Mouse (Mus musculus) c-Kit-positive CD71-negative TER-119-negative erythroid progenitor cells, embryonic 14.5 days (primary cell): Measurements from ENCODE around the gene Ushbp1.

Source experiments
- DNase-seq: peaks from one replicate; pipeline ENCODE4 v3.0.0-alpha.2; 2013; ENCODE audit warnings: low read depth

The Ushbp1 gene

GRCm38 (mm10) chr8:71392871-71393270 is 2.7 kb downstream of the Ushbp1 start:
- DNase-seq = no peak

DNA sequence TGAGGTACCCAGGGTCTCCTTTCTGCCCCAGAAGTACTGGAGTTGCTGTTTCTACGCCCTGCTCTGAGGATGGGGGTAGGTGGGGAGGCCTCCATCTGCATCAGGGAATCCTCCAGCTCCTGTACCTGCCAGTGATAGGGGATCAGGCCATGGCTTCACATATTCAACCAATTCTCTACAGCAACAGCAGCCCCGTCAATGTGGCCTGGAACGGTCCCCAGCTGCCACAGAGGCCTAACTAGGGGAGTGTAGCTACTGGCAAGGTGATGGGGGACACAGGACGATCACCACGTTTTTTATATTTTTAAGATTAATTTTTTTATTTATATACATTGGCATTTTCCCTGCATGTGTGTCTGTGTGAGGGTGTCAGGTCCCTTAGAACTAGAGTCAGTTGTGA is 3.2 kb downstream of the Ushbp1 start:
- DNase-seq = no peak

DNA sequence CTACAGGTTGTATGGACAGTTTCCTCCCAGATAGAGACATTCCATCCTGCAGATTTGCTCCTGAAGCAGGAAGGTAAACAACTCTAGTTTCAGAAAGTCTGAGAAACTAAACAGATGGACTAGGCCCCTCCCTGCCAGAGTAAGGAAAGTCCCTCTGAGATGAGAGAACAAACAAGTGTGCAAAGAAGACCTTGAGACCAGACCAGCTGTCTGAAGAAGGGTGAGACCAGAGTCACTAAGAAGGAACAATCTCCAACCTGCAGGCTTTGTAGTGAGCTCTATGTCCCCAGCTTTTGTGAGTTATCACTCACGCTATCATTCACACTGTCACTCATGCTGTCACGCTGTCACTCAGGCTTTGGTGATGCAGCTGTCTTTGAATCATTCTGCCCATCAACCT is 3.9 kb downstream of the Ushbp1 start:
- no peak for DNase-seq

DNA sequence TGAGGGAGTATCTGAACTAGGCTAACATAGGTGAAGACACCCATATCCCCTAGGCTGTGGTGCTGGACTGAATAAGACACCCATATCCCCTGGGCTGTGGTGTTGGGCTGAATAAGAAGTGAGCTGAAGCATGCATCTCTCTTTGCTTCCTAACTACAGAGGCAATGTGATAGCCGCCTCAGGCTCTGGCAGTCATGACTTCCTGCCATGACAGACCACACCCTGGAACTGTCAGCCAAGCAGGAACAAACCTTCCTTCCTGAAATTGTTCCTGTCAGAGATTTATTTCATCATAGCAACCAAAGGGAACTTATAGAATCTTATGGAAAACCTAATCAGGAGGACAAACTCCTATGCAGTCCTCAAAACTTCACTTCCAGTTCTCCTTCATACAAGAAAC is 7.3 kb downstream of the Ushbp1 start:
- no peak for DNase-seq

DNA sequence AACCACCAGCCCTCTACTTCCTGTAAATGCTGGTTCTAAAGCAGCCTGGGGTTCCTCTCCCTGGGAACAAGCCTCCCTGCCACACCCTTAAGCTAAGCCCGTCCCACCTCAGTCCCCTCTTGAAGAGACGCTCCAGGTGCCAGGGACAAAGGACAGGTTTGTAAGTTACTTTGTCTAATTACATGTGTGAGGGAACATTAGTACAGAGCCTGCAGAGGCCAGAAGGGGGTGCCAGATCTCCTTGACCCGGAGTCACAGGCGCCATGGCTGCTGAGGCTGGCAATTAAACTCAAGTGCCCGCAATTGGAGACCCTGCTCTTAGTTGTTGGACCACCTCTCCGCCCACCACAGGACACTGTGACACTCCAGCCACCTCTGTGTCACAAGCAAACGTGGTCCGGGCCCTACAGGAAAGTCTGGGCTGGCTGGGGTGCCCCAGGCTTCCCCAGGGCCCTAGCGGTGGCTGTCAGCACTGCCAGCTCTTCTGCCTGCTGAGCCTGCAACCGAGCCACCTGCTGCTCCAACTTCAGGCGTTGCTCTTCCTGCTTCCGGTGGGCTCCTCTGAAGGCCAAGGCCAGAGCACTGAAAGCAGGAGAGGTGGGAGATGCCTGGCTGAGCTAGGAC is 10.3 kb downstream of the Ushbp1 start:
- DNase-seq = no peak

DNA sequence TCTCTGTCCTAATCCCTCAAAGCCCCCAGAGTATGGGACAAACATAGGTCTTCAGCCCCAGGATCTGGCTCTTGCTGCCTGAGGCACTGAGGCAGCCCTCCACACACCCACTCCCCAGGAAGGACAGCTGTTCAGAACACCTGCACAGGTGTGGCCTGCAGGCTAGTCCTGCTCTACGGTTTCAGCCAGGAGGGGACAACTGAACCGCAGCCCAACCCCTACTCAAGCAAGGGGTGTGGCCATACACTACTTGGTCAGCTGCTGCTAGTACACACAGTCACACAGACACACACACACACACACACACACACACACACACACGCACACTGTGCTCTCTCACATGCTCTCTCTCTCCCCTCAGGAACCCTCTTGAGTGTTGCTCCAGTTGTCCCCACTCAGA is 11.7 kb downstream of the Ushbp1 start:
- no peak for DNase-seq

DNA sequence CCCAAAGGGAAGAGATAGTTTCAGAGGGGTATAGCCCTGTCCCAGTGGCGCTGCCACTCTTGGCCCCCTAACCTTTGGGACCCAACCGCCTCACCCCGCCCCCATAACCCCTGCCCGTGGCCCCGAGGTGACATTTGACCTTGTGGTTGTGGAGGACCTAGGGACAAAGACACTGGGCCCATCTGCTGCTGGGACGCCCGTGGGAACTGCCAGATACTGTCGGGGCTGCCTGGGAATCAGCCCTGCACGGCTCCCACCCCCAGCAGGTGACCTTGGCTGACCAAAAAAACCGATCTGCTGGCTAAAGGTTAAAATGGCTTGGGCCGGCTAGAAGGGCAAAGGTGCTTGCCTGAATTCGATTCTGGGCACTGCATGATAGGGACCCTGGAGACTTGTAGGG is 12.2 kb downstream of the Ushbp1 start:
- DNase-seq = no peak

- DNase-seq = no peak
Observed at GRCm38 (mm10) chr8:71381971-71382961, 13.3 kb downstream of the Ushbp1 start.

- no peak for DNase-seq
Observed at GRCm38 (mm10) chr8:71381421-71381970, 14.1 kb downstream of the Ushbp1 start, which contains the start of gene Nr2f6. Gene Nr2f6 (minus strand): TSS chr8:71381960.

- DNase-seq = no peak
Observed at GRCm38 (mm10) chr8:71380178-71381171, 15.1 kb downstream of the Ushbp1 start.

GRCm38 (mm10) chr8:71379512-71380075 is 16.0 kb downstream of the Ushbp1 start:
- no peak for DNase-seq

GRCm38 (mm10) chr8:71379008-71379407 is 16.6 kb downstream of the Ushbp1 start:
- DNase-seq = no peak

GRCm38 (mm10) chr8:71376423-71377030 is 19.1 kb downstream of the Ushbp1 start:
- no peak for DNase-seq

DNA sequence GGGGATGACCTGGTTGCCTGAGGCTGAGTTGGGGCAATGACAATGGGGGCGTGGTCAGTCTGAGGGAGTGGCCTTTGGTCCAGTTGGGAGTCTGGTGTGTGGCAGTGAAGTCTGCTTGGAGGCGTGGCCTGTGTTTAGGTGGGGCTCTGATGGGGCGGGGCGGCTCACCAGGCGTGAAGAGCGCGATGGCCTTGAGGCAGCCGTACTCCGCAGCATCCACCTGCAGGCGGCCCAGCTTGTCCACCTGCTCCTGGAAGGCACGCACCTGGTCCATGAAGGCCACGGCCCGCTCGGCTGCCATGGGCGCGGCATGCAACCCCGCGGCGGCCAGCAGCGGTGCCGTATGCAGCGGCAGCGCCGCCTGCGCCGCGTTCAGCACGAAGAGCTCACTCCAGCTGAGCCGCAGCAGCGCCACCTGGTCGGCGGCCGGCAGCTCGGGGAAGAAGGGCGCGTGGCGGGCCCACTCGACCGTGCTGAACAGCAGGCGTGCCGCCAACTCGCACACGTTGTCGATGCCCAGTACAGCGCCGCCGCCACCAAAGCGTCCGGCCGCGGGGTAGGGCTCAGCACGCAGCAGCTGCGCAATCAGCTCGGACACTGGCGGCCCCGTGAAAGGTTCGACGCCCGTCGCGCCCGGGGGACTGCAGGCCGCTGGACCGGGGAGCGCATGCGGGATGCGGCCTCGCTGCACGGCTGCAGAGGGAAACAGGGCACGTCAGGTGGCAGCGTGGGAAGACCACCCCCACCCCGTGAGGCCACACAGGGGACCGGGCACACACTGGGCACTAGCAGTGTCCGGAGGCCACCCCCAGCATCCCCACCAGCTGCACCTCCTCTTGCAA is 19.8 kb downstream of the Ushbp1 start:
- no peak for DNase-seq

- no peak for DNase-seq
Observed at GRCm38 (mm10) chr8:71374616-71375206, 20.9 kb downstream of the Ushbp1 start.

GRCm38 (mm10) chr8:71373000-71373399 is 22.6 kb downstream of the Ushbp1 start:
- DNase-seq = no peak

DNA sequence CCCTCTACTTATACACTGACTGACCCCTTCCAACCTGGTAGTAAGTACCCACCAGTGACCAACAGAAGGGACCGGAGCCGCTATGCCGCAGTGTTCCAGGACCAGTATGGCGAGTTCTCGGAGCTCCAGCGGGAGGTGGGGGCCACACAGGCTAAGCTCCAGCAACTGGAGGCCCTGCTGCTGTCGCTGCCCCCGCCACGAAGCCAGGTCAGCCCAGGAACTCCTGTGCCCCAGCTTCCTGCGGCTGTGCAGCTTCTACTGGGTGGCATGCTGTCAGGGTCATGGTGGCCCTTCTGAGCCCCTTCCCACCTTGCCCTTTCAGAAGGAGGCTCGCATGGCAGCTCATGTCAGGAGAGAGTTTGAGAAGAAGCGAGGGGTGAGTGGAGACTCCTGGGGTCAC is 23.2 kb downstream of the Ushbp1 start:
- no peak for DNase-seq

DNA sequence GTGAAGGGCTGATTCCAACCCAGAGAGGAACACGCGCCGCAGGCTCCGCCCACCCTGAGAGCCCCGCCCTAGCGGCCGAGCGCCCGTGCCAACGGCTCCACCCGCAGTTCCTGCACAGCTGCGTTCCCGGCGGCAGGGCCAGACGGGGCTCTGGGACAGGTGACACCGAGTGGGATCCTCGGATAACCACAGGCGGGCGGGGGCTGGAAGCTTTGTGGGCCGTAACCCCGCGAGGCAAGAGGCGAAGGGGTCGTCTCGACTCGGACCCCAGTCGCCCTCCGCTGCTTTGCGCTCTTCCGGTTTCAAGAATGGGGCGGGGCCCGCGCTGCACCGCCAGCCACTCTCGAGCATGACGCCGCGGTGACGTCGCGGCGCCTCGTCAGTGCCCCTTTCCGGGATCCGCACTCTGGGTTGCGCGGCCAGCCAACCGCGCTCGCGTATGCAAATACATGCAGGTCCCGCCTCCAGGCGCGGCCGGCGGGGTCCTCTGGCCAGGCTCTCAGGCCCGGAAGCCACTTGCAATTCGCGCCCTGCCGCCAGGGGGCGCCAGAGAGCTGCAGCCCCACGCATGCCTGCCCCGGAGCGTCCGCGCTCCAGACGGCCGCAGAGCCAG is 24.3 kb downstream of the Ushbp1 start, which contains the start of gene Ocel1:
TSS of gene Ocel1 (plus strand) at position 63 of the 613 bp plus-strand sequence.
- DNase-seq = peak; percentile 96

DNA sequence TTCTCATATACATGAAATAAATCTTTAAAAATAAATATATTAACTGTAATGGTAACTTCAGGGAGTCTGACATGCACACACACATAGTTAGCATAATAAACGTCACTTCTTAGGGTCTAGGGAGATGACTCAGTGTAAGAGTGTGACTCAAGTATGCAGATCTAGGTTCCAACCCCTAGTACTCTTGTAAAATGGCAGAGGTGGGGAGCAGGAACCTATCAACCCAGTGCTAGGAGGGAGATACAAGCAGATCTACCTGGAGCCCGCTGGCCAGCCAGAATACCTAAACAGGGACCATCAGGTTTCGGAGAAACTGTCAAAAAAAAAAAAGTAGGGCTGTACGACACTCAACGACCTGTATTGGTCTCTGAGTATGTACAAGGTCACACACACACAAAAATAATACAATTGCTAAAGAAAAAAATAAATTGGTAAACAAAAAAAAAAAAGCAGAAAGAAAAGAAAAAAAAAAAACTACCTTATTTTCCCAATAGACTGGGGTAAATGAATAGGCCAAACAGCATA is 24.8 kb downstream of the Ushbp1 start:
- no peak for DNase-seq
